Mouse (Mus musculus): ENCODE measurements around the gene Dock10. TPM values are rescaled to one million over a fixed set of nuclear protein-coding genes. Genes with fewer than 3 reads are reported as not detected.

Dock10 gene
- polyA plus RNA-seq, 1 experiment: not detected

GRCm38 (mm10) chr1:80646602-80647001 lies 111.7 kb downstream of the Dock10 start:
- no peak for TF ChIP-seq GATA1 (IDR thresholded peaks at IDR 0.05; ENCODE audit: low read length)

- no peak for TF ChIP-seq GATA1 (IDR thresholded peaks at IDR 0.05; ENCODE audit: low read length)
These were observed 114.4 kb downstream of the Dock10 start for GRCm38 (mm10) chr1:80643866-80644451.

GRCm38 (mm10) chr1:80641832-80642231 lies 116.5 kb downstream of the Dock10 start:
- TF ChIP-seq GATA1 (IDR thresholded peaks at IDR 0.05; ENCODE audit: low read length): no peak

GRCm38 (mm10) chr1:80641288-80641687 lies 117.0 kb downstream of the Dock10 start:
- no peak for TF ChIP-seq GATA1 (IDR thresholded peaks at IDR 0.05; ENCODE audit: low read length)

GRCm38 (mm10) chr1:80639553-80639952 lies 118.8 kb downstream of the Dock10 start:
- no peak for TF ChIP-seq GATA1 (IDR thresholded peaks at IDR 0.05; ENCODE audit: low read length)

- no peak for TF ChIP-seq GATA1 (IDR thresholded peaks at IDR 0.05; ENCODE audit: low read length)
These were observed 121.1 kb downstream of the Dock10 start for GRCm38 (mm10) chr1:80637214-80637705.

- TF ChIP-seq GATA1 (IDR thresholded peaks at IDR 0.05; ENCODE audit: low read length): no peak
These were observed 122.5 kb downstream of the Dock10 start for GRCm38 (mm10) chr1:80635825-80636224.

GRCm38 (mm10) chr1:80633536-80633935 lies 124.8 kb downstream of the Dock10 start:
- no peak for TF ChIP-seq GATA1 (IDR thresholded peaks at IDR 0.05; ENCODE audit: low read length)

GRCm38 (mm10) chr1:80630179-80631149 lies 127.9 kb downstream of the Dock10 start:
- no peak for TF ChIP-seq GATA1 (IDR thresholded peaks at IDR 0.05; ENCODE audit: low read length)

- no peak for TF ChIP-seq GATA1 (IDR thresholded peaks at IDR 0.05; ENCODE audit: low read length)
These were observed 130.3 kb downstream of the Dock10 start for GRCm38 (mm10) chr1:80628054-80628453.

- no peak for TF ChIP-seq GATA1 (IDR thresholded peaks at IDR 0.05; ENCODE audit: low read length)
These were observed 131.5 kb downstream of the Dock10 start for GRCm38 (mm10) chr1:80626800-80627199.

GRCm38 (mm10) chr1:80625371-80625770 lies 133.0 kb downstream of the Dock10 start:
- TF ChIP-seq GATA1 (IDR thresholded peaks at IDR 0.05; ENCODE audit: low read length): no peak

- TF ChIP-seq GATA1 (IDR thresholded peaks at IDR 0.05; ENCODE audit: low read length): no peak
These were observed 133.8 kb downstream of the Dock10 start for GRCm38 (mm10) chr1:80624552-80624951.

- TF ChIP-seq GATA1 (IDR thresholded peaks at IDR 0.05; ENCODE audit: low read length): no peak
These were observed 135.7 kb downstream of the Dock10 start for GRCm38 (mm10) chr1:80622646-80623045.

GRCm38 (mm10) chr1:80619100-80619499 lies 139.2 kb downstream of the Dock10 start:
- no peak for TF ChIP-seq GATA1 (IDR thresholded peaks at IDR 0.05; ENCODE audit: low read length)

GRCm38 (mm10) chr1:80616671-80617070 lies 141.7 kb downstream of the Dock10 start:
- no peak for TF ChIP-seq GATA1 (IDR thresholded peaks at IDR 0.05; ENCODE audit: low read length)

All from G1E-ER4 (cell line).